Mouse (Mus musculus) hindbrain, embryonic 14.5 days (tissue): ENCODE results near the gene Nxph1. TPM values are rescaled to one million over a fixed set of nuclear protein-coding genes. Genes with fewer than 3 reads are reported as not detected.

Experiments used
- ATAC-seq: fragments of 200-750 bp; cut with Nextera tagmentation; 2 replicates; pipeline ENCODE4 v1.8.0; 2017; ENCODE audit warnings: moderate number of reproducible peaks, mild to moderate bottlenecking, moderate TSS enrichment, moderate library complexity; ENCODE audit not compliant: low FRiP score
- DNase-seq: peaks from one replicate; pipeline ENCODE4 v3.0.0-alpha.2; 2015; ENCODE audit warnings: low spot score
- H3K27ac ChIP-seq: fragments of 300-500 bp; sonication (generic); 2 replicates; pipeline ENCODE4 v1.5.1; 2014; ENCODE audit warnings: mild to moderate bottlenecking, moderate library complexity
- H3K27me3 ChIP-seq: fragments of 300-500 bp; sonication (generic); 2 replicates; pipeline ENCODE4 v1.6.1; 2014; ENCODE audit warnings: mild to moderate bottlenecking, low read length, mixed read lengths; ENCODE audit not compliant: control insufficient read depth, insufficient read depth
- H3K36me3 ChIP-seq: fragments of 300-500 bp; sonication (generic); replicated peaks from 2 replicates; pipeline ENCODE4 v1.6.1; 2014; ENCODE audit not compliant: control insufficient read depth, insufficient read depth
- H3K4me1 ChIP-seq: fragments of 300-500 bp; sonication (generic); replicated peaks from 2 replicates; pipeline ENCODE4 v1.6.1; 2014; ENCODE audit warnings: antibody characterized with exemption, low read length, mixed read lengths; ENCODE audit not compliant: control insufficient read depth, insufficient read depth
- H3K4me2 ChIP-seq: fragments of 300-500 bp; sonication (generic); replicated peaks from 2 replicates; pipeline ENCODE4 v1.6.1; 2014; ENCODE audit warnings: mild to moderate bottlenecking, moderate library complexity
- H3K4me3 ChIP-seq: fragments of 300-500 bp; sonication (generic); replicated peaks from 2 replicates; pipeline ENCODE4 v1.5.1; 2014; ENCODE audit warnings: mild to moderate bottlenecking, low read length
- H3K9ac ChIP-seq: fragments of 300-500 bp; sonication (generic); 2 replicates; pipeline ENCODE4 v1.6.1; 2014
- H3K9me3 ChIP-seq: fragments of 300-500 bp; sonication (generic); 2 replicates; pipeline ENCODE4 v1.6.1; 2016; ENCODE audit warnings: low read length; ENCODE audit not compliant: control insufficient read depth
- WGBS: fragments of 180-500 bp; shearing (Covaris S2); extraction: QIAGEN DNeasy Blood & Tissue Kit; methylation state at CpG from one replicate; pipeline ENCODE4 v1.1.7; 2014; 5-methylcytosine and 5-hydroxymethylcytosine counted together
- polyA plus RNA-seq: library from polyadenylated mRNA; unstranded; fragments of >200 nt; fragmentation: Nextera tagmentation; extraction: Ambion mirVana; gene quantifications from 2 replicates; pipeline ENCODE4 v1.2.1, GENCODE M21; 2014

Nxph1 gene
- polyA plus RNA-seq, 1 experiment from 2014 or later, result 105 TPM

GRCm38 (mm10) chr6:8957529-8957887, 9.3 kb downstream of the Nxph1 start:
- H3K9ac ChIP-seq, result peak overlapping the region; percentile 50

GRCm38 (mm10) chr6:8958081-8958919, 10.1 kb downstream of the Nxph1 start:
- peak overlapping the region; percentile 79 for H3K4me2 ChIP-seq
- ATAC-seq (peak; percentile 77), DNase-seq (peak; percentile 76)
- peaks cover 38% of the 10 kb centered on the region for H3K27me3 ChIP-seq
- WGBS, result 2% methylated on average over 28 of the region's 28 CpGs
- peak overlapping the region; percentile 34 for H3K4me3 ChIP-seq
- peaks cover 14% of the 10 kb centered on the region; the same call in 1 of the 2 replicates for H3K4me1 ChIP-seq
- no peak overlapping the region; the same call in 1 of the 2 replicates for H3K27ac ChIP-seq
- no peaks in the 10 kb centered on the region for H3K36me3 ChIP-seq
- H3K9ac ChIP-seq, result peak overlapping the region; percentile 50
- no peaks in the 10 kb centered on the region for H3K9me3 ChIP-seq

More at GRCm38 (mm10) chr6:8957529-8957887, 9.3 kb downstream of the Nxph1 start:
- peak overlapping the region; percentile 79 for H3K4me2 ChIP-seq
- DNase-seq (no peak), ATAC-seq (peak; percentile 22; the same call in 1 of the 2 replicates)
- no peaks in the 10 kb centered on the region for H3K36me3 ChIP-seq
- H3K9me3 ChIP-seq, result no peaks in the 10 kb centered on the region
- peak overlapping the region; percentile 34 for H3K4me3 ChIP-seq
- H3K4me1 ChIP-seq, result peaks cover 14% of the 10 kb centered on the region; the same call in 1 of the 2 replicates
- under 1% methylated on average over 15 of the region's 15 CpGs for WGBS
- peaks cover 45% of the 10 kb centered on the region for H3K27me3 ChIP-seq
- H3K27ac ChIP-seq, result peak overlapping the region; percentile 73; the same call in 1 of the 2 replicates

GRCm38 (mm10) chr6:8959810-8960209, 11.6 kb downstream of the Nxph1 start:
- Histone ChIP-seq H3K4me3 (no peak overlapping the region), H3K4me2 (no peak overlapping the region), H3K36me3 (no peaks in the 10 kb centered on the region), H3K27me3 (peaks cover 25% of the 10 kb centered on the region; the same call in 1 of the 2 replicates), H3K9me3 (no peaks in the 10 kb centered on the region), H3K27ac (no peak overlapping the region), H3K9ac (no peak overlapping the region), H3K4me1 (peaks cover 14% of the 10 kb centered on the region; the same call in 1 of the 2 replicates)
- 79% methylated on average over 4 of the region's 4 CpGs for WGBS
- ATAC-seq, result no peak
- DNase-seq, result no peak

GRCm38 (mm10) chr6:8970576-8970975, 22.3 kb downstream of the Nxph1 start:
- Histone ChIP-seq H3K36me3 (no peaks in the 10 kb centered on the region), H3K4me1 (no peaks in the 10 kb centered on the region), H3K27me3 (no peaks in the 10 kb centered on the region), H3K27ac (no peak overlapping the region), H3K4me3 (no peak overlapping the region), H3K9me3 (no peaks in the 10 kb centered on the region), H3K4me2 (no peak overlapping the region), H3K9ac (no peak overlapping the region)
- ATAC-seq (no peak), DNase-seq (no peak)
- WGBS, result 54% methylated on average over 2 of the region's 2 CpGs

- no peak overlapping the region for H3K9ac ChIP-seq
- ATAC-seq, result peak; percentile 46; the same call in 1 of the 2 replicates
- no peaks in the 10 kb centered on the region for H3K36me3 ChIP-seq
- peaks cover 9% of the 10 kb centered on the region for H3K4me1 ChIP-seq
- DNase-seq, result no peak
- 17% methylated on average over 4 of the region's 4 CpGs for WGBS
- no peaks in the 10 kb centered on the region for H3K9me3 ChIP-seq
- no peaks in the 10 kb centered on the region for H3K27me3 ChIP-seq
- H3K27ac ChIP-seq, result no peak overlapping the region
- H3K4me2 ChIP-seq, result no peak overlapping the region
- no peak overlapping the region for H3K4me3 ChIP-seq
These were observed 31.1 kb downstream of the Nxph1 start for GRCm38 (mm10) chr6:8979237-8979871.

GRCm38 (mm10) chr6:8996301-8996943, 48.2 kb downstream of the Nxph1 start:
- Histone ChIP-seq H3K27ac (no peak overlapping the region), H3K4me2 (no peak overlapping the region), H3K9me3 (no peaks in the 10 kb centered on the region), H3K27me3 (no peaks in the 10 kb centered on the region), H3K4me1 (no peaks in the 10 kb centered on the region), H3K9ac (no peak overlapping the region), H3K36me3 (no peaks in the 10 kb centered on the region), H3K4me3 (no peak overlapping the region)
- DNase-seq, result no peak
- 71% methylated on average over 12 of the region's 12 CpGs for WGBS
- ATAC-seq, result no peak

- no peak for DNase-seq
- Histone ChIP-seq H3K9me3 (no peaks in the 10 kb centered on the region), H3K4me3 (no peak overlapping the region), H3K27me3 (no peaks in the 10 kb centered on the region), H3K4me2 (no peak overlapping the region), H3K27ac (no peak overlapping the region), H3K36me3 (no peaks in the 10 kb centered on the region), H3K9ac (no peak overlapping the region), H3K4me1 (no peaks in the 10 kb centered on the region)
- ATAC-seq, result no peak
- WGBS, result 79% methylated on average over 2 of the region's 2 CpGs
These were observed 49.1 kb downstream of the Nxph1 start for GRCm38 (mm10) chr6:8997326-8997725.

- Histone ChIP-seq H3K4me3 (no peak overlapping the region), H3K27me3 (no peaks in the 10 kb centered on the region), H3K36me3 (no peaks in the 10 kb centered on the region), H3K9me3 (no peaks in the 10 kb centered on the region), H3K4me2 (no peak overlapping the region), H3K4me1 (no peaks in the 10 kb centered on the region), H3K27ac (no peak overlapping the region), H3K9ac (no peak overlapping the region)
- DNase-seq (no peak), ATAC-seq (no peak)
- 46% methylated on average over 3 of the region's 3 CpGs for WGBS
These were observed 54.5 kb downstream of the Nxph1 start for GRCm38 (mm10) chr6:9002686-9003085.

GRCm38 (mm10) chr6:9026631-9027030, 78.4 kb downstream of the Nxph1 start:
- Histone ChIP-seq H3K4me3 (no peak overlapping the region), H3K9me3 (no peaks in the 10 kb centered on the region), H3K27ac (0 out of 2 replicates have a peak overlapping the region, but pooled peaks have one; percentile 43), H3K4me2 (no peak overlapping the region), H3K36me3 (no peaks in the 10 kb centered on the region), H3K4me1 (peaks cover 4% of the 10 kb centered on the region; the same call in 1 of the 2 replicates), H3K9ac (no peak overlapping the region), H3K27me3 (no peaks in the 10 kb centered on the region)
- WGBS, result 94% methylated on average over 1 of the region's 1 CpGs
- no peak for DNase-seq
- ATAC-seq, result no peak
